Mouse (Mus musculus) G1E (cell line): ENCODE measurements around the gene Creb3l2. TPM values are rescaled to one million over a fixed set of nuclear protein-coding genes. Genes with fewer than 3 reads are reported as not detected.
"Not testable (repeated sequence)": the region's sequence is repeated elsewhere in the genome, so short reads cannot be mapped to it uniquely, and the experiment has no call there.

Experiments used
- ATAC-seq: 2 replicates; pipeline ENCODE4 v1.8.0; 2016; ENCODE audit warnings: mild to moderate bottlenecking; ENCODE audit not compliant: insufficient number of reproducible peaks, poor library complexity, low FRiP score, severe bottlenecking; ENCODE audit errors: extremely low read depth
- DNase-seq: peaks from one replicate; pipeline ENCODE4 v3.0.0; 2012; ENCODE audit warnings: low spot score
- H3K27me3 ChIP-seq: 2 replicates; pipeline ENCODE4 v1.6.1; 2012; ENCODE audit warnings: mild to moderate bottlenecking, low read length, inconsistent platforms; ENCODE audit not compliant: insufficient read depth
- H3K36me3 ChIP-seq: replicated peaks from 2 replicates; pipeline ENCODE3; 2012; ENCODE audit warnings: mild to moderate bottlenecking, inconsistent platforms
- H3K4me1 ChIP-seq: 2 replicates; pipeline ENCODE4 v1.6.1; 2012; ENCODE audit warnings: low read depth, low read length, inconsistent platforms, mixed read lengths; ENCODE audit not compliant: insufficient read depth
- H3K4me3 ChIP-seq: 2 replicates; pipeline ENCODE4 v1.5.1; 2012; ENCODE audit warnings: low read depth, mild to moderate bottlenecking, inconsistent platforms, low read length, moderate library complexity, mixed read lengths
- H3K9me3 ChIP-seq: replicated peaks from 2 replicates; pipeline ENCODE4 v1.6.1; 2012; ENCODE audit warnings: inconsistent platforms
- CTCF ChIP-seq: IDR thresholded peaks from 2 replicates; pipeline ENCODE4 v1.5.1; 2012; ENCODE audit warnings: low read depth, low read length, inconsistent platforms, mixed read lengths
- GATA1 ChIP-seq: IDR thresholded peaks from 2 replicates; pipeline ENCODE4 v1.6.1; 2012; ENCODE audit warnings: borderline replicate concordance, low read length, inconsistent platforms, mixed read lengths
- GATA2 ChIP-seq: IDR thresholded peaks from 2 replicates; pipeline ENCODE4 v1.6.1; 2012; ENCODE audit warnings: low read depth, low read length, inconsistent platforms, borderline replicate concordance
- POLR2AphosphoS5 ChIP-seq: IDR thresholded peaks from 2 replicates; pipeline ENCODE4 v1.6.1; 2012; ENCODE audit warnings: low read depth, low read length, inconsistent platforms; ENCODE audit not compliant: insufficient replicate concordance
- TAL1 ChIP-seq: conservative IDR thresholded peaks from 2 replicates; pipeline ENCODE4 v1.6.1; 2012; ENCODE audit warnings: low read depth, low read length, inconsistent platforms, mixed read lengths
- polyA plus RNA-seq: library from polyadenylated mRNA; stranded (reverse); fragments of >175 nt; gene quantifications from 2 replicates; pipeline ENCODE4 v1.2.3, GENCODE M21; 2012
- total RNA-seq, 2 experiments: library from RNA; stranded (forward) in 1 of 2; stranded (reverse) in 1 of 2; fragments of 200-1000 nt in 1 of 2; fragments of >200 nt in 1 of 2; fragmentation: Nextera tagmentation in 1 of 2; gene quantifications; 2 replicates each; pipeline ENCODE4 v1.2.3; 2014 to 2017

Creb3l2 gene
- total and polyA plus RNA-seq, 3 experiments, result 0.16 TPM; not detected in 2

- H3K36me3 ChIP-seq, result no peaks in the 10 kb centered on the region
- DNase-seq (no peak), ATAC-seq (no peak)
- H3K9me3 ChIP-seq, result no peaks in the 10 kb centered on the region
- no peak overlapping the region for H3K4me3 ChIP-seq
- no peaks in the 10 kb centered on the region for H3K4me1 ChIP-seq
- TF ChIP-seq CTCF (no peak), POLR2AphosphoS5 (no peak), GATA1 (no peak), TAL1 (no peak), GATA2 (no peak)
- H3K27me3 ChIP-seq, result no peaks in the 10 kb centered on the region
Measured at GRCm38 (mm10) chr6:37478481-37478880, 36.5 kb upstream of the Creb3l2 start.

- ATAC-seq (no peak), DNase-seq (no peak)
- no peaks in the 10 kb centered on the region for H3K36me3 ChIP-seq
- no peaks in the 10 kb centered on the region for H3K4me1 ChIP-seq
- H3K9me3 ChIP-seq, result no peaks in the 10 kb centered on the region
- H3K27me3 ChIP-seq, result no peaks in the 10 kb centered on the region
- H3K4me3 ChIP-seq, result no peak overlapping the region
- no peak for TF ChIP-seq TAL1
Measured at GRCm38 (mm10) chr6:37473674-37474342, 31.9 kb upstream of the Creb3l2 start.

GRCm38 (mm10) chr6:37470216-37470615 is 28.3 kb upstream of the Creb3l2 start:
- H3K27me3 ChIP-seq, result no peaks in the 10 kb centered on the region
- no peaks in the 10 kb centered on the region for H3K36me3 ChIP-seq
- no peak for ATAC-seq
- TF ChIP-seq GATA2 (no peak), GATA1 (no peak), TAL1 (no peak), POLR2AphosphoS5 (no peak), CTCF (no peak)
- no peaks in the 10 kb centered on the region for H3K4me1 ChIP-seq
- DNase-seq, result no peak
- no peaks in the 10 kb centered on the region for H3K9me3 ChIP-seq
- no peak overlapping the region for H3K4me3 ChIP-seq

- Histone ChIP-seq H3K9me3 (no peaks in the 10 kb centered on the region), H3K4me3 (no peak overlapping the region), H3K36me3 (no peaks in the 10 kb centered on the region), H3K27me3 (no peaks in the 10 kb centered on the region), H3K4me1 (no peaks in the 10 kb centered on the region)
- no peak for ATAC-seq
- DNase-seq, result no peak
- TF ChIP-seq POLR2AphosphoS5, result no peak
- TF ChIP-seq GATA2, result no peak
- TF ChIP-seq GATA1, result no peak
- TF ChIP-seq TAL1, result no peak
- no peak for TF ChIP-seq CTCF
Measured at GRCm38 (mm10) chr6:37465847-37466246, 23.9 kb upstream of the Creb3l2 start.

- DNase-seq (no peak), ATAC-seq (no peak)
- Histone ChIP-seq H3K36me3 (no peaks in the 10 kb centered on the region), H3K9me3 (no peaks in the 10 kb centered on the region), H3K4me1 (no peaks in the 10 kb centered on the region), H3K27me3 (no peaks in the 10 kb centered on the region), H3K4me3 (no peak overlapping the region)
- TF ChIP-seq POLR2AphosphoS5 (no peak), GATA2 (no peak), CTCF (no peak), TAL1 (no peak)
Measured at GRCm38 (mm10) chr6:37465356-37465755, 23.4 kb upstream of the Creb3l2 start.

GRCm38 (mm10) chr6:37464585-37464984 is 22.6 kb upstream of the Creb3l2 start:
- no peak for DNase-seq
- Histone ChIP-seq H3K4me3 (no peak overlapping the region), H3K4me1 (no peaks in the 10 kb centered on the region), H3K27me3 (no peaks in the 10 kb centered on the region), H3K36me3 (no peaks in the 10 kb centered on the region), H3K9me3 (no peaks in the 10 kb centered on the region)
- TF ChIP-seq GATA2 (no peak), GATA1 (no peak), TAL1 (no peak), POLR2AphosphoS5 (no peak), CTCF (no peak)
- no peak for ATAC-seq

GRCm38 (mm10) chr6:37463517-37464482 is 21.9 kb upstream of the Creb3l2 start:
- DNase-seq, H3K4me1 ChIP-seq, H3K9me3 ChIP-seq, ATAC-seq, H3K27me3 ChIP-seq, H3K36me3 ChIP-seq, H3K4me3 ChIP-seq: not testable (repeated sequence)
